Mouse (Mus musculus): ENCODE results near the gene Fggy. TPM values are rescaled to one million over a fixed set of nuclear protein-coding genes. Genes with fewer than 3 reads are reported as not detected.

Gene Fggy
- total and polyA plus RNA-seq, 2 experiments = 99.5 to 189 TPM

DNA sequence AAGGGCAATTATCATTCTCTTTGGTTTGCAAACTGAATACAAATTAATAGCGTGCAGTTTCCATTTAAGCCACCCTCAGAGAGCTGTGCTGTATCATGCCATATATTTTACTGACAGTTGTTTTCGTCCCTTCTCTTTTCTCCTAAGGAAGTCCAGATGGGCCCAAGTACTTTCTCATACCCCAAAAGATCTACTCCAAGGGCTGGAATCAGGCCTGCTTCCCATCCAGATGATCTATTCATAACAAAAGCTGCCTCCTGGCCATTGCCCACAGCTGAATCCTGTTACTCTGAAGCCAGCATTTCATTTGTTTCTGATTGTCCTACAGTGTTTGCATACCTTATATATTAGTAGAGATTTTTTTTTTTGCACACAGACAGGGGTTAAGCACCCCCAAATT, 231.6 kb downstream of the Fggy start:
- H3K27me3 ChIP-seq (ENCODE audit: control insufficient read depth, insufficient read depth, low read length) = no peaks in the 10 kb centered on the region
- H3K36me3 ChIP-seq (ENCODE audit: control insufficient read depth, insufficient read depth, low read length) = peaks cover 22% of the 10 kb centered on the region
- H3K9ac ChIP-seq (ENCODE audit: low read depth, low read length) = no peak overlapping the region
- H3K79me2 ChIP-seq (ENCODE audit: control insufficient read depth, insufficient read depth, low read length) = no peaks in the 10 kb centered on the region
- WGBS = 93% methylated on average over 2 of the region's 2 CpGs
- DNase-seq (ENCODE audit: extremely low read depth, low read depth, low spot score) = no peak
- TF ChIP-seq POLR2A (IDR thresholded peaks at IDR 0.05; ENCODE audit: extremely low read depth, insufficient read depth, low read length) = no peak
- TF ChIP-seq CTCF (IDR thresholded peaks at IDR 0.05; ENCODE audit: low read depth, low read length) = no peak
- H3K4me1 ChIP-seq (ENCODE audit: control insufficient read depth, insufficient read depth, low read length) = peaks cover 4% of the 10 kb centered on the region; the same call in 1 of the 2 replicates
- H3K27ac ChIP-seq (replicated peaks; ENCODE audit: insufficient read depth, low read depth, low read length) = no peak overlapping the region
- no peak overlapping the region for H3K4me3 ChIP-seq (ENCODE audit: insufficient read depth, low read depth, low read length)

GRCm38 (mm10) chr4:95791913-95792475, 234.7 kb downstream of the Fggy start:
- H3K36me3 ChIP-seq (ENCODE audit: control insufficient read depth, insufficient read depth, low read length) = peaks cover 11% of the 10 kb centered on the region
- DNase-seq (ENCODE audit: extremely low read depth, low read depth, low spot score) = no peak
- H3K79me2 ChIP-seq (ENCODE audit: control insufficient read depth, insufficient read depth, low read length) = no peaks in the 10 kb centered on the region
- TF ChIP-seq CTCF (IDR thresholded peaks at IDR 0.05; ENCODE audit: low read depth, low read length) = no peak
- no peak for TF ChIP-seq POLR2A (IDR thresholded peaks at IDR 0.05; ENCODE audit: extremely low read depth, insufficient read depth, low read length)
- H3K27me3 ChIP-seq (ENCODE audit: control insufficient read depth, insufficient read depth, low read length) = no peaks in the 10 kb centered on the region
- H3K27ac ChIP-seq (replicated peaks; ENCODE audit: insufficient read depth, low read depth, low read length) = no peak overlapping the region
- 92% methylated on average over 3 of the region's 3 CpGs for WGBS
- H3K9ac ChIP-seq (ENCODE audit: low read depth, low read length) = no peak overlapping the region
- H3K4me3 ChIP-seq (ENCODE audit: insufficient read depth, low read depth, low read length) = no peak overlapping the region
- peaks cover 9% of the 10 kb centered on the region; the same call in 1 of the 2 replicates for H3K4me1 ChIP-seq (ENCODE audit: control insufficient read depth, insufficient read depth, low read length)

- H3K27ac ChIP-seq (replicated peaks; ENCODE audit: insufficient read depth, low read depth, low read length) = peak overlapping the region; percentile 70
- H3K9ac ChIP-seq (ENCODE audit: low read depth, low read length) = no peak overlapping the region
- 25% methylated on average over 7 of the region's 7 CpGs for WGBS
- no peaks in the 10 kb centered on the region for H3K79me2 ChIP-seq (ENCODE audit: control insufficient read depth, insufficient read depth, low read length)
- H3K27me3 ChIP-seq (ENCODE audit: control insufficient read depth, insufficient read depth, low read length) = no peaks in the 10 kb centered on the region
- no peak for TF ChIP-seq POLR2A (IDR thresholded peaks at IDR 0.05; ENCODE audit: extremely low read depth, insufficient read depth, low read length)
- peaks cover 9% of the 10 kb centered on the region; the same call in 1 of the 2 replicates for H3K4me1 ChIP-seq (ENCODE audit: control insufficient read depth, insufficient read depth, low read length)
- no peak overlapping the region for H3K4me3 ChIP-seq (ENCODE audit: insufficient read depth, low read depth, low read length)
- peaks cover 5% of the 10 kb centered on the region for H3K36me3 ChIP-seq (ENCODE audit: control insufficient read depth, insufficient read depth, low read length)
- DNase-seq (ENCODE audit: extremely low read depth, low read depth, low spot score) = peak; percentile 97
Observed at GRCm38 (mm10) chr4:95793647-95794328, 236.5 kb downstream of the Fggy start.

GRCm38 (mm10) chr4:95794651-95795050, 237.3 kb downstream of the Fggy start:
- peaks cover 5% of the 10 kb centered on the region for H3K36me3 ChIP-seq (ENCODE audit: control insufficient read depth, insufficient read depth, low read length)
- DNase-seq (ENCODE audit: extremely low read depth, low read depth, low spot score) = peak; percentile 94
- TF ChIP-seq POLR2A (IDR thresholded peaks at IDR 0.05; ENCODE audit: extremely low read depth, insufficient read depth, low read length) = no peak
- TF ChIP-seq CTCF (IDR thresholded peaks at IDR 0.05; ENCODE audit: low read depth, low read length) = no peak
- H3K27ac ChIP-seq (replicated peaks; ENCODE audit: insufficient read depth, low read depth, low read length) = peak overlapping the region; percentile 76
- H3K9ac ChIP-seq (ENCODE audit: low read depth, low read length) = no peak overlapping the region
- 38% methylated on average over 6 of the region's 6 CpGs for WGBS
- no peak overlapping the region for H3K4me3 ChIP-seq (ENCODE audit: insufficient read depth, low read depth, low read length)
- H3K27me3 ChIP-seq (ENCODE audit: control insufficient read depth, insufficient read depth, low read length) = no peaks in the 10 kb centered on the region
- peaks cover 9% of the 10 kb centered on the region; the same call in 1 of the 2 replicates for H3K4me1 ChIP-seq (ENCODE audit: control insufficient read depth, insufficient read depth, low read length)
- H3K79me2 ChIP-seq (ENCODE audit: control insufficient read depth, insufficient read depth, low read length) = no peaks in the 10 kb centered on the region

GRCm38 (mm10) chr4:95795283-95795682, 238.0 kb downstream of the Fggy start:
- H3K27ac ChIP-seq (replicated peaks; ENCODE audit: insufficient read depth, low read depth, low read length) = no peak overlapping the region
- H3K36me3 ChIP-seq (ENCODE audit: control insufficient read depth, insufficient read depth, low read length) = peaks cover 5% of the 10 kb centered on the region
- WGBS = 87% methylated on average over 2 of the region's 2 CpGs

DNA sequence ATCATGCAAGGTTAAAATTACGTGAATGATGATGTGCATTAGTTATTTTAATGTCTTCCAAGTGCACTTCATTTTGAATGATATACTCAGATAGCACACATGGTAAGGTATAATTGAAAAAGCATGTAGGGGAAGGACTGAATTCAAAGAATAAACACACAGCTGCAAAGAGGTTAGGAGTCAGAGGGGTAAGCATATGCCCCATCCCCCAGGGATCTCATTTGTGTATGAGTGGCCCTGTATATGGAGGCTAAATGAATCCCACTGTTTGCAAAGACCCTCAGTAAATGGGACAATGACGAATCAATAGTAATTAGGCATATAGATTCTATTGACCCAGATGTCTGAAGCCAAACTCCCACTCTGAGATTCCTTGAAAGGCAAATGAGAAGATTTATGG, 262.3 kb downstream of the Fggy start:
- Histone ChIP-seq H3K27me3 (ENCODE audit: control insufficient read depth, insufficient read depth, low read length) (no peaks in the 10 kb centered on the region), H3K9ac (ENCODE audit: low read depth, low read length) (no peak overlapping the region), H3K4me3 (ENCODE audit: insufficient read depth, low read depth, low read length) (no peak overlapping the region), H3K4me1 (ENCODE audit: control insufficient read depth, insufficient read depth, low read length) (no peaks in the 10 kb centered on the region), H3K27ac (replicated peaks; ENCODE audit: insufficient read depth, low read depth, low read length) (no peak overlapping the region), H3K79me2 (ENCODE audit: control insufficient read depth, insufficient read depth, low read length) (no peaks in the 10 kb centered on the region; the same call in 1 of the 2 replicates), H3K36me3 (ENCODE audit: control insufficient read depth, insufficient read depth, low read length) (peaks cover 21% of the 10 kb centered on the region)
- 95% methylated on average over 2 of the region's 2 CpGs for WGBS
- no peak for TF ChIP-seq POLR2A (IDR thresholded peaks at IDR 0.05; ENCODE audit: extremely low read depth, insufficient read depth, low read length)
- TF ChIP-seq CTCF (IDR thresholded peaks at IDR 0.05; ENCODE audit: low read depth, low read length) = no peak
- no peak for DNase-seq (ENCODE audit: extremely low read depth, low read depth, low spot score)

More at GRCm38 (mm10) chr4:95795283-95795682, 238.0 kb downstream of the Fggy start:
- Histone ChIP-seq H3K4me3 (ENCODE audit: insufficient read depth, low read depth, low read length) (no peak overlapping the region), H3K9ac (ENCODE audit: low read depth, low read length) (no peak overlapping the region), H3K79me2 (ENCODE audit: control insufficient read depth, insufficient read depth, low read length) (no peaks in the 10 kb centered on the region), H3K27me3 (ENCODE audit: control insufficient read depth, insufficient read depth, low read length) (no peaks in the 10 kb centered on the region), H3K4me1 (ENCODE audit: control insufficient read depth, insufficient read depth, low read length) (peaks cover 9% of the 10 kb centered on the region; the same call in 1 of the 2 replicates)
- DNase-seq (ENCODE audit: extremely low read depth, low read depth, low spot score) = no peak
- no peak for TF ChIP-seq CTCF (IDR thresholded peaks at IDR 0.05; ENCODE audit: low read depth, low read length)
- no peak for TF ChIP-seq POLR2A (IDR thresholded peaks at IDR 0.05; ENCODE audit: extremely low read depth, insufficient read depth, low read length)
